ENCODE assay signal across 9 mouse cellular contexts in the genomic region with DNA sequence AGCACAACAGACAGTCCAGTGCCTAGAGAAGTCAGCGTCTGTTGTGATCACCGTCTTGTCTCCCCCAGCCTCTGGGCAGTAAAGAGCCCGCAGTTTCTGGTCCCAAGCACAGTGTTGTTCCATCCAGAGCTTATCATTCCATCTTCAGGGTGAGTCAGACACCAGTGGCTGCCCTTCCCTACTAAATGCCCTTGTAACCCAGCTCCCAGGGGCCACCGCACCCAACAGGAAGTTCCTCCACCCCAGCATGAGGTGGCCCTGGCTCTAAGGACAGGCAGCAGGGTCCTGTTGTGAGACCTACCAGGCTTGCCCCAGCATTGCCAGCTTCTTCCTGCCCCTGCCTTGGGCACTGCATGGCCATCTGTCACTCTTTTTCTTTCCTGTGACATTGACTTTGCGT. TPM values are rescaled to one million over a fixed set of nuclear protein-coding genes. Genes with fewer than 3 reads are reported as not detected.
A peak's percentile ranks its signal among the peaks of the same experiment; 100 is the strongest.
DNase-seq lines count a peak whose midpoint lies in the region; ATAC-seq and TF ChIP-seq lines count a peak whose summit lies in the region.
"Had no signal": no experiment of that assay in that cellular context is flagged by ENCODE, and none has a peak within 500 bp of the region (broad histone marks: within the 10 kb centered on the region; RNA-seq: fewer than 3 reads in every experiment).

No protein-coding gene starts in this region.

- H3K27me3 ChIP-seq in liver, embryonic 11.5 days (replicated peaks; ENCODE audit: control insufficient read depth, insufficient read depth, low read length), result no peaks in the 10 kb centered on the region
- H3K27me3 ChIP-seq in liver, postnatal 0 days (ENCODE audit: insufficient read depth, low read length), result no peaks in the 10 kb centered on the region
- H3K27me3 ChIP-seq: CH12.LX had no signal

- WGBS in liver, embryonic 11.5 days, result 47% methylated on average over 5 of the region's 5 CpGs
- 34% methylated on average over 5 of the region's 5 CpGs for WGBS in liver, postnatal 0 days (ENCODE audit: insufficient replicate concordance)
- 21% methylated on average over 5 of the region's 5 CpGs for WGBS in macrophage (ENCODE audit: missing documents)

- H3K9ac ChIP-seq in liver, embryonic 11.5 days (ENCODE audit: low read depth, low read length), result no peak overlapping the region
- no peak overlapping the region for H3K9ac ChIP-seq in liver, postnatal 0 days (replicated peaks)

- H3K27ac ChIP-seq in liver, embryonic 11.5 days (ENCODE audit: low read depth, low read length), result no peak overlapping the region
- H3K27ac ChIP-seq in liver, postnatal 0 days (ENCODE audit: low read depth), result no peak overlapping the region
- peak overlapping the region; percentile 64 for H3K27ac ChIP-seq in macrophage

- H3K79me2 ChIP-seq in macrophage (ENCODE audit: inconsistent target), result peaks cover 93% of the 10 kb centered on the region

- peak; percentile 46 for ATAC-seq in liver, embryonic 11.5 days (replicated peaks; ENCODE audit: low FRiP score)
- no peak; the same call in 1 of the 2 replicates for ATAC-seq in liver, postnatal 0 days
- no peak for ATAC-seq in erythroblast, adult 5-6 weeks (replicated peaks; ENCODE audit: low FRiP score, poor library complexity, severe bottlenecking)

- no peaks in the 10 kb centered on the region for H3K9me3 ChIP-seq in liver, embryonic 11.5 days (ENCODE audit: control insufficient read depth, low read length)
- H3K9me3 ChIP-seq in liver, postnatal 0 days (ENCODE audit: low read length), result no peaks in the 10 kb centered on the region

- DNase-seq in cerebellum, postnatal 10 days, result peak; percentile 45 to 56
- DNase-seq in cerebellum, adult 9-11 months, result no peak
- no peak for DNase-seq in liver, embryonic 11.5 days (ENCODE audit: low spot score)
- DNase-seq in liver, postnatal 0 days, result no peak
- DNase-seq in adrenal gland, postnatal 14 days, result peak; percentile 74
- no peak for DNase-seq in frontal cortex, postnatal 10 days (ENCODE audit: low spot score in 2 of 2)

- peaks cover 29% of the 10 kb centered on the region for H3K4me1 ChIP-seq in liver, embryonic 11.5 days (replicated peaks; ENCODE audit: control insufficient read depth, insufficient read depth, low read length)
- H3K4me1 ChIP-seq in liver, postnatal 0 days (ENCODE audit: insufficient read depth), result peaks cover 54% of the 10 kb centered on the region

- TF ChIP-seq CTCF in liver, postnatal 0 days (IDR thresholded peaks at IDR 0.05; ENCODE audit: low read depth), result no peak

- no peak overlapping the region for H3K4me2 ChIP-seq in liver, embryonic 11.5 days
- no peak overlapping the region for H3K4me2 ChIP-seq in liver, postnatal 0 days (ENCODE audit: low read depth, low read length)

- H3K36me3 ChIP-seq in liver, embryonic 11.5 days (ENCODE audit: control insufficient read depth, insufficient read depth, low read length), result no peaks in the 10 kb centered on the region
- no peaks in the 10 kb centered on the region; the same call in 1 of the 2 replicates for H3K36me3 ChIP-seq in liver, postnatal 0 days (replicated peaks; ENCODE audit: insufficient read depth, low read length)
- H3K36me3 ChIP-seq in macrophage (ENCODE audit: inconsistent target), result no peaks in the 10 kb centered on the region

- no peak overlapping the region for H3K4me3 ChIP-seq in liver, embryonic 11.5 days (ENCODE audit: low read depth, low read length)
- no peak overlapping the region for H3K4me3 ChIP-seq in liver, postnatal 0 days (ENCODE audit: low read depth, low read length)
- H3K4me3 ChIP-seq in macrophage (ENCODE audit: inconsistent target), result no peak overlapping the region

- TF ChIP-seq EP300 in liver, postnatal 0 days (IDR thresholded peaks at IDR 0.05; ENCODE audit: low read depth), result no peak

RNA-seq across cellular contexts. Expression of a gene that starts 29.3 kb away (rescaled TPM):
- polyA plus RNA-seq in liver, embryonic 11.5 days (2014; fragmentation: Nextera tagmentation; extraction: Ambion mirVana), result 161 TPM in 2 replicates
- 69.3 and 71.1 TPM in 2 replicates for polyA plus RNA-seq in liver, postnatal 0 days (2015; fragmentation: Nextera tagmentation; extraction: Ambion mirVana)
- 60.4 and 79.3 TPM in 2 replicates for total RNA-seq in adrenal gland, postnatal 14 days (2021)
- 100 to 1,000 TPM in 17 of 26 experiments, 10 to 100 TPM in 9; 46.5 to 229 (median 117) TPM for total RNA-seq in macrophage (2018; cell fraction: chromatin; rRNA removed)
- total RNA-seq in macrophage (2018; cell fraction: cytosol; rRNA removed), result 100 to 1,000 TPM; 104 to 201 (median 145) TPM
- 100 to 1,000 TPM in 17 of 26 experiments, 10 to 100 TPM in 9; 43.2 to 258 (median 124) TPM for total RNA-seq in macrophage (2018; cell fraction: nucleus; rRNA removed)
- 80.9 to 152 TPM (median 147 TPM) in 3 replicates for polyA plus RNA-seq in macrophage (2018)
- 14.0 and 58.5 TPM in 2 replicates for total RNA-seq in erythroblast, adult 5-6 weeks (2015; ENCODE audit: low replicate concordance)
- total RNA-seq in erythroblast, adult 5-6 weeks (2017; ENCODE audit: low replicate concordance), result 20.8 and 29.3 TPM in 2 replicates

RNA-seq across cellular contexts. Expression of a gene that starts 31.6 kb away (rescaled TPM):
- polyA plus RNA-seq in liver, embryonic 11.5 days (2014; fragmentation: Nextera tagmentation; extraction: Ambion mirVana), result 8.0 TPM in 2 replicates
- 1.5 and 2.0 TPM in 2 replicates for polyA plus RNA-seq in liver, postnatal 0 days (2015; fragmentation: Nextera tagmentation; extraction: Ambion mirVana)
- 9.1 and 15.4 TPM in 2 replicates for total RNA-seq in adrenal gland, postnatal 14 days (2021)
- total RNA-seq in macrophage (2018; cell fraction: chromatin; rRNA removed), result 100 to 1,000 TPM in 12 of 26 experiments, 10 to 100 TPM in 13, 1 to 10 TPM in 1; 6.2 to 170 (median 78.6) TPM
- 10 to 100 TPM in 22 of 26 experiments, 1 to 10 TPM in 4; 7.3 to 21.7 (median 15.4) TPM for total RNA-seq in macrophage (2018; cell fraction: cytosol; rRNA removed)
- total RNA-seq in macrophage (2018; cell fraction: nucleus; rRNA removed), result 10 to 100 TPM in 23 of 26 experiments, 1 to 10 TPM in 3; 6.0 to 71.7 (median 37.9) TPM
- 8.6 to 16.6 TPM (median 14.0 TPM) in 3 replicates for polyA plus RNA-seq in macrophage (2018)
- total RNA-seq in erythroblast, adult 5-6 weeks (2015; ENCODE audit: low replicate concordance), result 6.9 and 15.6 TPM in 2 replicates
- total RNA-seq in erythroblast, adult 5-6 weeks (2017; ENCODE audit: low replicate concordance), result 12.0 and 12.4 TPM in 2 replicates

RNA-seq across cellular contexts. Expression of a gene that starts 56.1 kb away (rescaled TPM):
- 2.1 and 6.8 TPM in 2 replicates for polyA plus RNA-seq in liver, embryonic 11.5 days (2014; fragmentation: Nextera tagmentation; extraction: Ambion mirVana)
- 0.52 and 2.0 TPM in 2 replicates for polyA plus RNA-seq in liver, postnatal 0 days (2015; fragmentation: Nextera tagmentation; extraction: Ambion mirVana)
- 0.37 TPM in 1 of 2 replicates, not detected in the other for total RNA-seq in adrenal gland, postnatal 14 days (2021)
- not detected for total RNA-seq in macrophage (2018; cell fraction: chromatin; rRNA removed)
- not detected for total RNA-seq in macrophage (2018; cell fraction: cytosol; rRNA removed)
- not detected for total RNA-seq in macrophage (2018; cell fraction: nucleus; rRNA removed)
- polyA plus RNA-seq in macrophage (2018), result not detected in 3 replicates
- not detected in 2 replicates for total RNA-seq in erythroblast, adult 5-6 weeks (2015; ENCODE audit: low replicate concordance)
- total RNA-seq in erythroblast, adult 5-6 weeks (2017; ENCODE audit: low replicate concordance), result not detected in 2 replicates
- total RNA-seq: CH12.LX had no signal

Comparison
In these comparisons a context has a peak if more than half of its experiments do, and no peak if none do; other contexts are left out.
1. DNase-seq: peak in cerebellum, postnatal 10 days (2 of 2) and adrenal gland, postnatal 14 days (single experiment); none in cerebellum, adult 9-11 months (single experiment), liver, embryonic 11.5 days (single experiment), liver, postnatal 0 days (single experiment) and frontal cortex, postnatal 10 days (0 of 2).